Mouse (Mus musculus) v-Abl transformed pro-B cells (cell line): Measurements from ENCODE around the gene Rrbp1.

Experiments used
- in situ Hi-C, 2 experiments: fragments of 400-800 bp; cut with MboI; formaldehyde crosslinking; loops; one replicate each; pipeline ENCODE4 v1.15.1; 2025; ENCODE audit not compliant: unreplicated experiment in 2 of 2

Gene Rrbp1

DNA sequence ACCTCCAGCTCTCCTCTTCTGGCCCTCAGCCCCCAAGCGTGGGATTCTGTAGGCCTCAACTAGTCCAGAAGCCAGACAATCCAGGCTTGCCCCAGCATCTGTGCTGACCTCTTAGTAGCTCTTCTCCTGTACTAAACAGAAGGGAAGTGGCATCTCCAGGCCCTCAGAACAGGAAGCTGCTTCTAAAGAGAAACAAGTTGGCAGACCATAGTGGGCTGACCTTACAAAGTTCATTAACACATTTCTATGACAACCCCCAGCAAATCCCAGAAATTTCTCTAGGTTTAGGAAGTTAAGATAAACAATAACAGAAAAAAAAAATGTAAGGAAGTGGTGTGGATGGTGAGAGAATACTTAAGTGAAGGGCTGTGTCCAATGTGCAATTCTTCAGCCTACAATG lies 2.0 kb downstream of the Rrbp1 start:
- in situ Hi-C loops, result loop anchor here (10.0 kb wide), 3 partner anchors 206 to 286 kb away; no protein-coding TSS in a partner anchor

DNA sequence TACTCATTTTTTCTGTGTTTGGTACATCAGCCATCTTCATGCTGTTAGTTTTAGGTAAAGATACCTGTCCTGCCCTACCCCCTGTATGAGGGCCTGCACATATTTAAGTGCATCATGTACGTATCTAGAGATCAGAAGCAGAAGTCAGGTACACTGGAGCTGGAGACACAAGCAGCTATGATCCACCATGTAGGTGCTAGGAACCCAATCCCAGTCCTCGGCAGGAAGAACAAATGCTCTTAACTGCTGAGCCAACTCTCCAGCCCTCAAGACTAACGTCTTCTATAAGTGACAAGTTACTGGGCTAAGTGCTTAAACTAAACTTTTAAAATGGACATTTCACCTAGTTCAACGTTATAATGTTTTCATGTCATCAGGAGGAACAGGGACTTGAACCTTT lies 3.9 kb downstream of the Rrbp1 start:
- in situ Hi-C loops, result loop anchor here (10.0 kb wide), 3 partner anchors 208 to 288 kb away; no protein-coding TSS in a partner anchor

DNA sequence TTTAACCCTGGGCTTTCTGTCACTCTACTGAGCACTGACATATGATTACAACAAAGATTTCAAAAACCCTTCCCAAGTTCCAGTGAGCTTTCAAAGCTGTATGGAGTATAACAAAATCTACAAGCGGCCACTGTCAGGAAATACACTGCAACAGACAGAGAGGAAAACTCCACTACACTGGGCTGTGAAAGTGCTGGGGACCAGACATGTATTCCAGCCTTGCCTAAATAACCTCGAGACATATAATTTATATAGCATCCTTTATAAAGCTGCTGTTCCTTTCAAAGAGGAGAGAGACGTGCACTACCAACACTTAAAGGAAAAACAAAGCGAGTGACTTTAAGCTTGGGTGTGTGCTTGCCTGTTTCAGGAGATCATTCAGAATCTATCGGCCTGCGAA lies 4.4 kb downstream of the Rrbp1 start:
- in situ Hi-C loops, result loop anchor here (10.0 kb wide), 3 partner anchors 208 to 288 kb away; no protein-coding TSS in a partner anchor

DNA sequence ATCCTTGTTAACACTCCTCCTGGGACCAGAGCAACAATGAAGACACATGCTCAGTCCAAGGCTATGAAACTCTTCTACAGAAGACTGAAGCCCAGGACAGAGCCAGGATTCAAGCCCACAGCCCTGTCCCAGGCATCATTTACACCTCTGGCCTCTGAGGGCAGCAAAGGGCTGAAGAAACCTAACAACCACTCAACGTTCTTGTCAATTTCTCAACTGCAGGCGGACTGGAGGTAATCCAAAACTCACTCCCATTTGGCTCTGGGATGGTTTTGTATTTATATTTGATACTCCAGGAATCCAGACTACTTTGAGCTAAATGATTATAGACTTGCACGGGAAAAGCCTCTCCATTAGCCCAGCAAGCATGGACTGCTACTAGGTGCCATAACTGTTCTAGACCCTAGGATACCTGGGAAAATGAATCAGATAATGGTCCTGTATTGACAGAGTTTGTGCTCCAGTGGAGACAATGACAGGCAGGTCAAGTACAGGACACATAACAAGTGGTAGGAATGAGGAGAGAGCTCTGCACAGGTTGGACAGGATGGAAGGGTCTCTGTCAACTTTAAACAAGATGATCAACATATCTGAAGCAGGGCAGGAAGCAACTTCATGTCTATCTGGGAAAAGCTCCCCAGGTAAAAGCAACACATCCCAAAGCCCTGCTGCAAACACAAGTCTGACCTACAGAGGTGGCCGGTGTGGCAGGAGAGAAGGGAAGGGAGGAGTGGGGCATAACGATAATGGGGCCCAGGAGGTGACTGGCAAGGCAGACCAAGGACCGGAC lies 5.7 kb downstream of the Rrbp1 start:
- in situ Hi-C loops, result loop anchor here (10.0 kb wide), 3 partner anchors 209 to 289 kb away; no protein-coding TSS in a partner anchor

DNA sequence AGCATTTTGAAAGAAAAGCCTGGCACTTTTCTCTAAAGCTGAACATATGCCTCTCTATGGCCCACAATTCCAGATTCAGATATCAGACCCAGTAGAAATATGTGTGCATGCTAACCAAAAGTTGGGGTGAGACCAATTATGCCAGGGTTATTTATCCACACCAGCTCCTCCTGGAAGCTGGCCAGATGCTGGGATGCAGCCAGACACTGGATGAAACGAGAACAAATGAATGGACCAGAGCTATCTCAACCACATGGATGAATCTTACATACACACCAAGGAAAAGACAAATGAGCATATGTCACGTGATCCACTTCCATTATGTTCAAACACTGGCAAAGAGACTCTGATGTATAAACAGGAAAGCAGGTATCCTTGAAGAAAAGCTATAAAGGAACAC lies 7.5 kb downstream of the Rrbp1 start:
- in situ Hi-C loops, result loop anchor here (10.0 kb wide), 3 partner anchors 211 to 291 kb away; no protein-coding TSS in a partner anchor

DNA sequence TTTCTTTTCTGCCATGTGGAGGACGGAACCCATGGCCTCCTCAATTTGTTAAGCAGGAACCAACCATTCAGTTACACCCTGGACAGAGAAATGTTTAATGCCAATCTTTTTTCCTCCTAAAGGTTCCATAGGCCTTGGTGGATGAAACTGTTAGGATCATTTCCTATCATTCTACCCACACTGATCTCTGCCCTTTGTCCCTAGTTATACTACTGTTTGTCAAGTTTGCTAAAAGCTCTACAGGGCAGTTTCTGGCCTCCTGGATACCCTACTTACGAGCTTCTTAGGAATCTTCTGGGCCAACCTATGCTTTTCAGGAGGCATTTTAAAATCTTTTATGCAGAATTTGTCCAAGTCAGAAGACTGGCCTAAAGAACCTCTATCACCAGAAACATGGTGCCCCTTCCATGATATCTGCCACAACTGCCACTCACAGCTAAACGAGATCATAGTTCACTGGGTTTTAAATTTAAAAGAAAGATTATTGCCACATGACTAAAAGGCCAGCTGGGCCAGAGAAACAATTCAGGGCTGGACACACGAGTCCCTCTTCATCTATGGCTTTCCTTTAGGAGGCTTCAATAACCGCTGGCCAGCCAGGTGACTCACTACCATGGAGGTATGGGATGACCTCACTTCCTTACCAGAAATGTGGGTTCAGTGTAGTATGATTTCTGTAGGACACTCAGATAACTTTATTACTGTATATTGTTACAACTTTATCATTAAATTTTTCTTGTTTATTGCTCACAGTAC lies 8.7 kb downstream of the Rrbp1 start:
- in situ Hi-C loops, result loop anchor here (10.0 kb wide), 3 partner anchors 212 to 292 kb away; no protein-coding TSS in a partner anchor

DNA sequence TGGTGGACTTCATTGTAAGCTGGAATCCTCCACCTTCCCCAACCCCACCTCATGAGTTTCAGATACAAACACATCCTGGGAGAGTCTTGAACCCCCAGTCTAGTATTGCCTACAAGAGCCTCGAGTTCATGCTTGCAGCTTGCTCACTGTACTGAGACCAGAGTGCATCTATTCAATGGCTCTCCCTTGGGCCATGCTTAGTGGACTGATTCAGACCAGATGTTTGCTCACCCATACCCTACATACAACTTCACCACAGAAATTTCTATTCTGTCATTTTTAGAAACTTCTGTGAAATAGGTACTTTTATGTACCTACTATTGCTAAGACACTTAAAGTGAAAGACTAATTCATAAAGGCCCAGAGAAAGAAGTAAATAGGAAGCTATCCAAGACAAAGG lies 18.1 kb downstream of the Rrbp1 start:
- in situ Hi-C loops, result loop anchor here in 1 of 2 experiments (25.0 kb wide), 1 partner anchor 594 kb away; the partner anchor contains the start of genes Dtd1 and Smim26

DNA sequence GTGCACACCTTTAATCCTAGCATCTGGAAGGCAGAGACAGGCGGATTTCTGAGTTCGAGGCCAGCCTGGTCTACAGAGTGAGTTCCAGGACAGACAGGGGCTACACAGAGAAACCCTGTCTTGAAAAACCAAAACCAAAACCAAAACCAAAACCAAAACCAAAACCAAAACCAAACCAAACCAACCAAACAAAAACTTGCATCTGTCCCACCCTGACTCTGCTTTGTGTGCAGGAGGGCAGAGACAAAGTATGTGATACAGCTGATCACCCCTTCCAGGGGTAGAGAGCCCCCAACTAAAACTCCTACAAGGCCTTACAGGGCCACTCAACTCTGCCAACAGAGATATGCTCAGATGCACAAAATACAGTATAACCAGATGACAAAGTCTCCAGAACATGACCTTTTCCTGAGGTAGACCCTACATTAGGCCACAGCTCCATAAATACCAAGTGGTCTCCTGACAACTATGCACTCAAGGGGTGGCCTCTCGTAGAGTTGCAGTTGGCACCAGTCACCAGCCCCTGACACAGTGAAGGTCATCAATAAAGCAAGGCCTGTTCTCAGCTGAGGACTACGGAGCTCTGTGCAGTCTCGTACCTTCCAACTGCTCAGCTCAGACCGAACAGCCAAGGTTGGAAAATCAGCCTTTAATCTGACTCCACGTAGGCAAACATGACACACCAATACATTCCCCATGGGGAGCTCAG lies 18.9 kb downstream of the Rrbp1 start:
- in situ Hi-C loops, result loop anchor here in 1 of 2 experiments (25.0 kb wide), 1 partner anchor 595 kb away; the partner anchor contains the start of genes Dtd1 and Smim26

DNA sequence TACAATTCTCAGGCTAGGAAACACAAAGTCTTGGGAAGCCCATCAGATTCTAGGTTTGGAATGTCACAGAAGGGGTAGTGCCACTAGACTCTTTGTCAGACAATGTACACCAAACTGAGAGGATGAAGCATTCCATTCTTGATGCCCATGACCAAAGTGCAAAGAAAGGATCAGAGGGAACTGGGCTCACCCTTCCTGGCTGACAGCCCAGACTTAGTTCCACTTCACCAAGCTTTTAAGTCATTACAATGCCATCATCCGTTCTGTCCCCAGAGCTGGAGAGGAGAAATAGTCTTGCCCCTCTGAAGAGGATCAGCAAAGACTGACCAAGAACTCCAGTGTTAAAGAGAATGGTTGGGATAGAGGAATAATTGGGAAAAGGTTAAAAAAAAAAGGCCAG lies 20.1 kb downstream of the Rrbp1 start:
- in situ Hi-C loops, result loop anchor here in 1 of 2 experiments (25.0 kb wide), 1 partner anchor 596 kb away; the partner anchor contains the start of genes Dtd1 and Smim26

DNA sequence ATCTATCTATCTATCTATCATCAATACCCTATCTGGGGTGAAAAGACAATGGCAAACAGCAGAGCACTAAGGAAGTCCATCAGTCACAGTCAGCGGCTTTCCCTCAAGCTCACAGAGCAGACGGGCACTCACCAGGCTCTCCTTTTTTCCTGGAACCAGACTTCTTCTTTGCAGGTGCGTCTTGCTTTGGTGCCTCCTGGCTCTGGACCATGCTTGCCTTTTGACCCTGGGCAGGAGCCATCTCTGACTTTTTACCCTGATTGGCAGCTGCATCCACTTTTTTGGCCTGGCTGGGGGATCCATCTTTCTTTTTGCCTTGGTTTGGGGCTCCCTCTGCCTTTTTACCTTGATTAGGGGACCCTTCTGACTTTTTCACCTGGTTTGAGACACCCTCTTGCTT lies 23.0 kb downstream of the Rrbp1 start:
- in situ Hi-C loops, result loop anchor here in 1 of 2 experiments (25.0 kb wide), 1 partner anchor 599 kb away; the partner anchor contains the start of genes Dtd1 and Smim26

DNA sequence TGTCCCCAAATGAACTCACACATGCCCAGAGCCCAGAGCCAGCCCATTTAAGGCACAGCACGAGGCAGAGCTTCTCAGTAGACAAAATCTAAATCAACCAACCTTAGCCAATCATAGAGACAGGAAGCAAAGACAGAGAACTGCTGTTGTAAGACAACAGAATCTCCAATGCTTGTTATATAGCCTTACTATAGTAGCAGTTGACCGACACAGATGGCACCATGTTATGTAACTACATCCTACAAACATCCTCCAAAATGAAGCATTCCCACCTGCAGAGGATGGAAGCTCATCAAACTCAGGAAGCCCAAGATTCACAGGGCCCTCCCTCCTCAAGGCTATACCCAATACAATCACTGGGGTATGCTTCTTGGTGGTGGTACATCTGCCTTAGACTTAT lies 23.6 kb downstream of the Rrbp1 start:
- in situ Hi-C loops, result loop anchor here in 1 of 2 experiments (25.0 kb wide), 1 partner anchor 600 kb away; the partner anchor contains the start of genes Dtd1 and Smim26

DNA sequence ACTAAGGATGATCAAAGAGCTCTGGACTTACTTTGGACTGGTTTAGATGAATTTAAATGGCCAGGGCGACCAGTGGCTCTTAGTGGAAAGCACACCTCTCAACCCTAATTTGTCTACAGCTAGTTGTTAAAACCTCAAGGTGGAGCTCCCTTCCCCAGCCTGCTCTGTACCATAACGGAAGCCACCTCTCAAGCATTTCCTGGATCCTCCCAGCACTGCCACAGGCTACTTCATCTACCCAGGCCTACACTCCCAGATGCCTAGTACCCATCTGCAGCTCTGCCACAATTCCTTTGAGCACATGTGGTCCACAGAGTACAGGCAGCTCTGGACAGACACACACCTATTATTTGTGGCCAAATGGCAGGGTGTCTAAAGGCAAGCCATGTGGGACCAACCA lies 27.6 kb downstream of the Rrbp1 start:
- in situ Hi-C loops, result loop anchor here (5.0 to 25.0 kb wide), 3 partner anchors 146 to 604 kb away; partner anchors contain the start of genes Dtd1 (in 1 of the 2) and Smim26 (in 1 of the 2)

DNA sequence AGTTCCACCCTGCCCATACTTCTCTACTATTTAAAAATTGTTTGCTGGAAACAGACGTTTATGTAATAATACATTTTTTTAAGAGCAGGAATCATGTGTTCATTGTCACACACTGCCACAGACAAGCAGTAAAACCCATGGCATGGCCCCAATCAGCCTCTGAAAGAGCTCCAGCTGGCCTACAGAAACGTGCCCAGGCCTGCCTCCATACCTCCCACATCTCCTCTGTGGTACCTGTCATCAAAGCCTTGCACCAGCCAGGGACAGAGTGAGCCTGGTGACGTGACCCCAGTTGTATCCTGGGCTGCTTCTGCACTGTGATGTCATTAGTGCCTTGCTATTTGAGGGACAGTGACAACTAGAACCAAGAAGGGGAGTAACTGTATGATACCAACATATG lies 28.2 kb downstream of the Rrbp1 start:
- in situ Hi-C loops, result loop anchor here (5.0 to 25.0 kb wide), 3 partner anchors 146 to 604 kb away; partner anchors contain the start of genes Dtd1 (in 1 of the 2) and Smim26 (in 1 of the 2)

DNA sequence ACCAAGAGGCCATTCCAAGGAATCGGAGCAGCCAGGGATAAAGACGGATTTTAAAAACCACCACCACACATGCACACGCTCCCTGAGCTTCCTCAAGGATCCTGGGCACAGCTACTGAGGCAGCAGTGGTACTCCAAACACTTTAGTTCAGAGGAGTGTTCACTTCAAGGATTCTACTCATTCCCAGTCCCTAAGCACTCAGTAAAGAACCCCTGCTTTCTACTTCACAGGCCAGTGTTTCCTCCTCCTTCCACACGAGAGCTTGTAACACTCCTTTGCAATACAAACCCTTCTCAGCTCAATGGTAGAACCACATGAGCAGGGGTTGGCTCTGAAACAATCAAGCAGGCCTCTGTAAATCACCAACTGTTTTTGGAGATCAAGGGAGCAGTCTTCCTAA lies 28.9 kb downstream of the Rrbp1 start:
- in situ Hi-C loops, result loop anchor here (5.0 to 25.0 kb wide), 3 partner anchors 145 to 605 kb away; partner anchors contain the start of genes Dtd1 (in 1 of the 2) and Smim26 (in 1 of the 2)

DNA sequence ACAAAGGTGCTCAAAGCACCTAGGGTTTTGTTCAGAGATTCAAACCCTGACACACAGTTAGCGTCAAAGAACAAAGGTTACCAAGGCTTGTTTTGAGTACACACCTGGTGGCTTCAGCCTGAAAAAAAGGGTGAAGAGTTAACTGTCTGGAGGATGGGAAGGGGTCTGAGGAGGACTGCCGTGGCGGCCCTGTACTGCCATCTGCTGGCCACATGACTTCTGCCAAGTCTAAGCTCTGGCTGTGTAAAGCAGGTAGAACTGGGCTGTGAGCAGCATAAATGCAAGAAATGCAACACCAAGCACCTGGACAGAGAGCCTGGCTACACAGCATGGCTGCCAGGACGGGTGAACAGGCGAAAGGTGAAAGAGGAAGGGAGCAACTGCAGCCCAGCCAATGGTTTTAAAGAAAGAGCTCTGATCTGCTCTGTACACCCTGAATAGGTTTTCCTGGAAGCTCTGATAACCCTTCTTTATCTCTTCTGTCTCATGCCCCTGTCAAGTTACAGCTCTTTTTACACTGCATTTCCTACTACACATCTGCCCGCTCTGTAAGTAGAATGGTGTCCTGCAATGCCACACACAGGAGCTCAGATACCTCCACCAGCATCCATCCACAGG lies 30.2 kb downstream of the Rrbp1 start:
- in situ Hi-C loops, result loop anchor here (5.0 to 25.0 kb wide), 3 partner anchors 144 to 606 kb away; partner anchors contain the start of genes Dtd1 (in 1 of the 2) and Smim26 (in 1 of the 2)

DNA sequence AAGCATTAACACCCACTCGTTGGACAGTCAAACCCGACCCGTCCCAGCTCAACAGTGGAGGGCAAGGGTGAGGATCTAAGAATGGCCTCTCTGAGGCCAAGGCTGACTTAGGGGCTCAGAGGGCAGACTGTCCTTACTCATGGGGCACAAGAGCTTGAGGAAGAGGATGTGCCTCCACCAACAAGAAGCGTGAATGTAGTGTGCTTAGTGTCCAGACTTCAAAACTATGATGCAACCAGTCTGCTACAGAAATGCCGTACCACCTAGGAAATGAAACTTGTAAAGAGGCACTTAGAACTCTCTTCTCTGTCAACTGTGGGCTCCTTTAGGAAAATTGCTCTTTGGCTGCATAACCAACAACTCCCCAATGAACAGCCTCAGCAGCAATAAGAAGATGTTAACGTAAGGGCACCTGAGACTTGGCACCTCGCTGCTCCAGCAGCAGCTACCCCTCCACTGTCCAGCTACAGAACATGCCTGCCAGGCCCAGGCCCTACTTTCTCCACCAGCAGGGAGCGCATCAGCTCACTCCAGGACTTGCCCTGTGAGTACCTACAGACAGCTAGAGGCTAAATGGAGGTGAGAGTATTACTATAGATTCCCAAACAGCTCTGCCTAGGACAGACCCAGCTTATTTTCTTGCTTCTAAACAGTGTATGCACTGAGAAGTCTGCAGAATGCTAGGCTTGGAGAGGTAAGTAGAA lies 32.5 kb downstream of the Rrbp1 start:
- in situ Hi-C loops, result loop anchor here in 1 of 2 experiments (25.0 kb wide), 1 partner anchor 609 kb away; the partner anchor contains the start of genes Dtd1 and Smim26

DNA sequence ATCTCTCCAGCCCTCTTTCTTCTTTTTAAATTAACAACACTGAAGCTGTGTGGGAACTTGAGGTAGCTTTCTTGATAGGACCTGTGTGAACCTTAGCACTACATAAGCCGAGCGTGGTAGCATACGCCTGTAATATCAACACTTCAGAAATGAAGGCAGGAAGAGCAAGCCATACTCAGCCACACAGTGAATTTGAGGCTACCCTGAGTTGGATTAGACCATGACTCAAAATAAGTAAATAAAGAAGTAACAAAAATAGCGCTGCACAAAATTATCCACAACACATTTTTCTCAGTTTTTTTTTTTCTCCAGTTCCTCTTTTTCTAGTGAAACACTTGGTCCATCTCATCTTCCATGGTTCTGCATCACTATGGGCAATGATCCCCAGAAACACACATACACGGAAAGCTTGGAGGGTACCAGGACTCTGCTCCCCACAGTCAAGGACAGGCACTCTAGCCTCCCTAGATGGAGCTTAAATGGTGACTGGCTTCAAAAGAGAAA lies 35.9 kb downstream of the Rrbp1 start:
- in situ Hi-C loops, result loop anchor here in 1 of 2 experiments (25.0 kb wide), 1 partner anchor 612 kb away; the partner anchor contains the start of genes Dtd1 and Smim26

DNA sequence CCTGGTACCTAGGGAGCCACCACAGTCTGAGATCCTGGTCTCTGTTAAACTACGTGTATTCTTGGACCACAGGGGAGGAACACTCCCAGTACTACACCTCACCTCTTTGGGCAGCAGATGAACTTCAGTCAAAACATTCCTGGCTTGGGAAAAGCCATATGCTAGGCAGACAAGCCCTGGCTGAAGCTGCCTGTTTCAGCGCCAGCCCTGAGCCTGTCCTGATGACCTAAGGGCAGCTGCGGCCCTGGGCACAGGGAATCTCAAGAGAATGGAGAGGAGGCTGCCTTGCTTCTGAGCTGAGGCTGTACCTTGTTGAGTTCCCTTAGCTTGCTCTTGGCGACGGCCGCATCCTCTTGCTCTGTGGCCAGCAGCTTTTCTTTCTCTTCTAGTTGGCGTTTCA lies 37.9 kb downstream of the Rrbp1 start:
- in situ Hi-C loops, result loop anchor here (25.0 kb wide), 1 partner anchor 861 kb away; no protein-coding TSS in a partner anchor
